Mouse (Mus musculus): ENCODE measurements at regions not wholly inside any gene's neighbourhood (a gene's known extent, or its start where the extent isn't known, plus 50 kb on each side); places are given as distances from the start of the nearest gene placed in this dataset.

DNA sequence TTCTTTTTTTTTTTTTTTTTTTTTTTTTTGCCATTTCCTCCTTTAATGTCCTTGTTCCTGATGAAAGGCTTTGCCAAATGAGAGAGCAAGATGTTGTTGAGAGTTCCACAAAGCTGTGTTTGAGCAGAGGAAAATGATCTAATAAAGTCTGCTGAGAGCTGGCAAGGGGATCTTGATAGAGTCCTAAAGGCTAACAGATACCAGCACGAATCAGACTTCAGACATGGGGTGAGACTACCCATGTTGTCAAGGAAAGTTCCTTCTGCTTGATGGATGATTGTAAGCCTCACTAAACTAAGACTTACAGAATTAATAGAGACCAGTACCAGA lies 665.2 kb upstream of the Fam92a start:
- WGBS = 44% methylated on average over 1 of the region's 1 CpGs

DNA sequence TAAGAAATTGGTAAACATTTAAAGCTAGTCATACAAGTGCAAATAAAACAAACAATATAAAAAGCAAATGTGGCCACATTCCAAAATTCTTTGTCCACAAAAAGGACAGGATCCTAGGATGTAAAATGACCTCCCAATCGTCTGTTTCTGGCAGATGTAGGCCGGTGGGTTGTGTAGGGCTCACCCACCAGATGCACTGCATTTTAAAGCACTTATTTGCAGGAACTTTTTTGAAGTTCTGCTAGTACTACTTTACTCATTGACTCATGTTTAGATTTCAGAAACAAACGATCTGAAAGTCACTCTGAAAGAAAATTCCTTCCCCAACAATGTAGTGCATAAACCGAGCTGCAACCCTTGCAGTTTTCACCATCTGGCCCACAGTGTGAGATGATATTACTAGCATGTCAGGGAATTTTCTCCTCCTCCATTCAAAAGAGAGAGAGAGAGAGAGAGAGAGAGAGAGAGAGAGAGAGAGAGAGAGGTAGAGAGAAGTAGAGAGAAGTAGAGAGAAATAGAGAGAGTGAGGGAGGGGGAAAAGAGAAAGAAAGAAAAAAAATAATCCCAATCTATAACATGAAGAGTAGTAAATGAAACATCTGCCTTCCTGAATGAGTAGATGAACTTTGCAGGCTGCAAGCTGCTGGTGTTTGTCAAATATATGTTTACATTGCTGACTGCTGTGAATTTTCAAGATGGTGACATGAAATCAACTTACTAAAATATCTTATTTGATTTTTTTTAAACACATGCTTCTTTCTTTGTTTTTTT lies 664.7 kb upstream of the Fam92a start:
- WGBS = 42% methylated on average over 4 of the region's 4 CpGs
- DNase-seq (ENCODE audit: low read depth, low spot score) = no peak

More for the DNA sequence above, 665.2 kb upstream of the Fam92a start:
- no peak for DNase-seq (ENCODE audit: low read depth, low spot score)

DNA sequence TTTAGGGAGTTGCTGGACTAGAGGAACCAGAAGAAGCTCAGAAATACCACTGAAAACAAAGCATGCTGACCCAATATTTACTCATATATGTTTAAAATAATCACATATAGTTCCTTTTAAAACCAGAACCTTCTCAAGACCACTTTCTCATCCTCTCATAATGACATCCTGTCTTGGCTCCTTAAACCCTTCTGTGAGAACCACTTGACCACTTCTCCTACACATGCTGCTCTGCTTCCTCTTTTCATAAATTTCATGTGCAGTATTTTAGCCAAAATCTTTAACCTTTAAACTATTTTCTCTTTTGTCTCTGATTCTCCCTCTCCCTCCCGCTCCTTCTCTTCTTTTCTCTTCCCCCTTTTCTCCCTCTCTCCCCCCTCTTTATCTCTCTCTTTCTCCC lies 654.6 kb upstream of the Fam92a start:
- 85% methylated on average over 1 of the region's 1 CpGs for WGBS
- no peak for DNase-seq (ENCODE audit: low read depth, low spot score)

DNA sequence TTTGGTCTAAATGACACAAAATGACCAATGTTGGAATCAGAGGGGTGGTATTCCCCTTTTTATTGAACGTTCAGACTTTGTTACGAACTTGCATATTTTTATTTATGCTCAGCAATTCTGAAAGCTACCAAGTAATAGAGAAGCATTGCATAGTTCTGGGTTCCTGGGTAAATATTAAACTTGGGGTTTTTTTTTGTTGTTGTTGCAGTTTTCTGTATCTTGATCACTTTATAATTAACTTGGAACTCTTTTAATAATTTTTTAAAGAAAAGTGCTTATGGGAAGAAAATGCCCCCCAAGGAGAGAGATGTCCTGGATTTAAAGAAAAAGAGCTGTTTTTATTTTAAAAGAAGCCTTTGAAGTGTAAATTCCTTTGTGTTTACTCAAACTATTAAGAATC lies 642.4 kb upstream of the Fam92a start:
- DNase-seq (ENCODE audit: low read depth, low spot score) = no peak
- 87% methylated on average over 2 of the region's 2 CpGs for WGBS

DNA sequence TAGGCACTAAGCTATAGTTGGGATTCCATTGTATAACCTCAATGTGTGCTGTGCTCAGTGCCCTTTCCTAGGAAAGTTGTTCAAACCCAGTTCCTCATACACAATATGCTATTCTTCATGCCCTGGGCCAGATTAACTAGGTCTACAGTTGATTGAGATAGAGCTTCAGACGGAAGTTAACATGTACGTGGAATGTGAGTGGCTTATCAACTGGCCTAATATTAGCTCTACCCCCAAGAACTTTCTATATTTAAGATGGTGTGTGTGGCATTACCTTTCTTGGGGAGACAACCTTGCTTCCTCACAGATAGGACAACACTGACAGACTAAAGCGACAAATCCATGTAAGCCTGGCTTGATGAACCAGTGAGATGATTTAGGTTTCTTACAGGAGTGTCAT lies 629.4 kb upstream of the Fam92a start:
- 91% methylated on average over 3 of the region's 3 CpGs for WGBS
- DNase-seq (ENCODE audit: low read depth, low spot score) = no peak

DNA sequence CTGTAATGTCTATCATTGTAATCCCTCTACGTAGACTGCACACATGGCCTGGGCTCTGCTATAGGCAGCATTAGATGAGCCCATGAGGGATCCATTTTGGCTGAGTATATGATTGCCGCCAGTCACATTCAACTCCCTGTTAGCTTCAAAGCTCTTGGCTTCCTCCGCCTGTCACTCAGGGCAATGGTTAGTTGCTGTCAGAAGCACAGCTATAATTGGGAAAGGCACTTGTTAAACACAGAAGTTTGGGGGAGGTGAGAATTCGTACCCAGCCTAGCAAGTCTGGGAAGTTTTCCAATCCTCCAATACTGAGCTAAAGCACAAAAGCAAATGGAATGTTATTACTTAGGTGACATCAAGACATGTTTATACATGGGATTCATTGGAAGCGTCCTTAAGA lies 627.7 kb upstream of the Fam92a start:
- 82% methylated on average over 5 of the region's 5 CpGs for WGBS
- no peak for DNase-seq (ENCODE audit: low read depth, low spot score)

DNA sequence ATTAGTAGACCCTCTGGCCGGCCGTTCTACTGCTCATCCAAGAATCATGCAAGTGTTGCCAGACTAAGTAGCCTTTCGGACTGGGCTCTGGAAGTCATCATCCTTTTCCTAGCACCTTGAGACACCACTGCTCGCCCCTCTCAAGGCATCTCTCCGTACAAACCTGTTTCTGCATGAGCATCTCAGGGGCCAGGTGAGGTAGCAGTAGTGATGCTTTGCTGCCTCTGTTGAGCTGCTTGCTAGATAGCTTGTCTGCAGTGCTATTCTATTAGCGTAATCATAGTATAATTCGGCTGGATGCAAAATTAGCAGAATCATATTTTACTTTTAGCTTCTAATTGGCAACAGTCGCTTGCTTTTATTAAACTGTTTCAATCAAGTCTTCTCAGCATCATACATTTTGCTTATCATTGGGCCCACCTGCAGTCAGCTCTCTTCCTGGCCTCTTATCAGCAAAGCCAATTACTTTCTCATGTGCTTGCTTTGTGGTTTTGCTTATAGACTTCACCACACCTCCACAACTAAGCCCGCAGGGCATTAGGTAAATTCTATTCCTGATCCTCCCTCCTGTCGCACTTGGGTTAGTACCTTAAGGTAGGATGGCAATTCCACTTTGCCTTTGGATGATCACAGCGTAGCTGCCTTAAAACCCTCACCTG lies 621.1 kb upstream of the Fam92a start:
- WGBS = 78% methylated on average over 11 of the region's 11 CpGs
- no peak for DNase-seq (ENCODE audit: low read depth, low spot score)

DNA sequence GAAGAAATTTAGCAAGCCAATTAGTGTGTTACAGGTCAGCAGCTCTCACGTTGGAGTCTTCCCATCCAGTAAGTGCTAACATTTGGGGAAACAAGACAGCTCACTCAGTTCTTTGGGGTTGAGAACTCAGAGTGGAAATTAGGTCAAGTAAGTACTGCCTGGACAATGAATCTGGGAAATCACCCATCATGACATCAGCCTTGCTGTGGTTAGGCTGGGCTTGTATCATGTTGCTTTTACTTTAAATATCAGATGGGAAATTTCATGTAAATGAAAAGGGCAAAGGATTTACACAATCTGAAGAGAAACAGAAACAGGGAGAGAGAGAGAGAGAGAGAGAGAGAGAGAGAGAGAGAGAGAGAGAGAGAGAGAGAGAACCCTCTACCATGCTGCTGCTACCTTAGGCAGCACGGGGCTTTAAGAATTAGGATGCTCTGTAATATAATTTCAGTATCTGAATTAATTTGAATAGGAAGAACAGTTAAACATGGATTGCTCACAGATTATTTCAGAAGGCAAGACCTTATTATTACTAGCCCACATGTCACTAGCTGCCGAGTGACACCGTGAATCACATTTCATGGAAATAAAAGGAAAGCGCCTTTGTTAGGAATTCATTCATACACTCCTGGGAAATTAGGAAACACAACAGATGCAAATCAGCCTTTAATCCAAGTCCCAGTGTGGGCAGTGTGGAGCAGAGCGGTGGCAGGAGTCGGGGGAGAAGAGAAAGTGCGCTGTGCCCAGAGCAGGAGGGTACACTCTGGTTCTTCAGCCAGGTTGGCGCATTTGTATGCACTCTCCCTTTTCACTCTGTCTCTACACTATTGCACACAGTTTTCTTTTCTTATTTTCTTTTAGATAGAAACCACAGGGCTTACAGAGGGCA lies 620.2 kb upstream of the Fam92a start:
- 84% methylated on average over 9 of the region's 9 CpGs for WGBS
- no peak for DNase-seq (ENCODE audit: low read depth, low spot score)

DNA sequence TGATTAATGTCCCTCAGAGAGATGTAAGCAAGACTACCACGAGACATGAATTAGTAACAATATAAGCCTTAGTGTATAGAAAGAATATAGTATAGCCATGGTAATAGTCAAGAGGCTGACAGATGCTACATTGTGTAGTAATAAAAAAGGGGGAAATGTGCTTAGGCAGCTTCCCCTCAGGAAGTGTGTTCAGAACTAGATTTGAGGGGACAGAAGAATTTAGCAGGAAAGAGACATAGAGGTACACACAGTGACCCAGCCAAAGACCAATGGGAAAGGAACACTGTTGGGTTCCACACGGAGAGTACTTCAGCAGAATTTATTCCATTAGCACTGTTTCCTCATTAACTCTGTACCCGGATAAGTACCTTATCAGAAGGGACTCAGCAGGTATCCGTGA lies 614.0 kb upstream of the Fam92a start:
- WGBS = 66% methylated on average over 4 of the region's 4 CpGs
- no peak for DNase-seq (ENCODE audit: low read depth, low spot score)

DNA sequence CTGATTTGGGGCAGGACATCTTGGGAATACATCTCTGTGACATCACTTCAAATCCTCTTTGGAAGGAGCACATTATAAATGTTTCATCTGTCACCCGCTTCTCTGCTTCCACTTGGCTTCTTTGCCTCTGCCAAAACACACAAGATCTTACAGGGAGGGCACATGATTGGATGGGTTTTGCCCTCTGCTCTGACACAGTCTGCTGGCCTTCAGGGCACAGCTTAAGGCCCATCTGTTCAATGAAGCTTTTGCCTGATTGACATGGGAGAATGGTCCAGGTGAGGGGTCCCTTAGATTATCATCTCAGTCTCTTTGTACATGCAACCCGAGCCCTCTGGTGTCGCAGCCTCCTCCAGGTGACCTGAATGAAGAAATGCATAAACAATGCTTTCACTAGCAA lies 612.7 kb upstream of the Fam92a start:
- no peak for DNase-seq (ENCODE audit: low read depth, low spot score)
- WGBS = 83% methylated on average over 3 of the region's 3 CpGs

DNA sequence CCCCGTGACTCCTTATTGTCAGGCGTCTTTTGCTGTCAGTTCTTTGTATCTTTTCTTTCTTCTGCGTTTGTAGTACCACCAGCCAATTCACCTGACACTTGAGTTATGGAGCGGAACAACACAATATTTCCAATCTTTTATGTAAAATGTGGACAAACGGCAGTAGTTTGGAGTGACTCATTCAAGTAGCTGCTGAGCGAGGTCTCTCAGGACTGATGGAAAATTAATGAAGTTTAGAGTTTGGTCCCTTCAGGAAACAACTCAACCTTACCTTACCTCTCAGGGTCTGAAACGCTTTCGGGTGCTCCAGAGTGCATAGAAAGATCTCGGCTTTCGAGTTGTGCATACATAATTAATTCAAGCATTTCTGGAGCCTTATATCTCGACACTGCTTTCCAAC lies 612.3 kb upstream of the Fam92a start:
- DNase-seq (ENCODE audit: low read depth, low spot score) = no peak
- WGBS = 90% methylated on average over 11 of the region's 11 CpGs

DNA sequence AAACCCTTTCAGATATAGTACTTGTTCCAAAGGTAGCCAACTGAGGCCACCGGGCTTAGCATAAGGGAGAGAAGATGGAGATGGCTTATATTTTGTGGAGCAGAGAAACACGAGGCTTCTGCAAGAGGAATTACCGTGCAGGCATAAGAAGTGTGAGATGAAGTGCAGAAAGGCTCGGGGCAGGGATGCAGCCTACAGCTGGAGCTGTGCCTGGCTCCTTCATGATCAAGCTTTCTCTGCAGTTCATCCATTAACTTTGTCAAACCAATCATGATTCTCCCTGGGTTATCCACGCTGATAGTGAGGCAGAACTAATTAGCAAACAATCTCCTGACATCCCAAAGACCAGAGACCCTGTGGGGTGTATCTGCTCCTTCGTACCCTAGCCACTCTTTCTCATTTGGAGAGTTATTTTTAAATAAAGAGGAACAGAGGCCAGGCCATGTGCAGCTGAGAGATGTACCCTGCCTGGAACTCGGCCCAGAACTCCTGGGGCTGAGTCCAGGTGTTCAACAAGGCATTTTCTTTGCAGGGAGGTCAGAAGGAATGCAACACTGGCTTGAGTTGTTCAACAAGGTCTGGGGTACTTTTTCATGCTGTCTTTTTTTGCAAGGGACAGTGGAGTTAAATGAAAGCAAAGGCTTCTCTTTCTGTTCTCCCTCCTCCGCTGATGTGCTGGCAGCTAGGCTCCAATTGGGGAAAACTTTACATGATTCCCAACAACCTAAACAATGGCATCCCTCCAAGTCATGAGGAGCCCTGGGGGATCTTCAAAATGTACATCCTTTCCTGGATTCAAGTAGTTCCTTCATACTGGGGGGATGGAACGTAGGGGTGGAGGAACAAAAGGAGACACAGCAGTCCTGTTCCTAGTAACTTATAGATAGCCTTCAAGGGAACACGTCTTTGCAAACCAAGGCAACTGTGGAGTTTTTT lies 610.4 kb upstream of the Fam92a start:
- no peak for DNase-seq (ENCODE audit: low read depth, low spot score)
- 62% methylated on average over 10 of the region's 10 CpGs for WGBS

DNA sequence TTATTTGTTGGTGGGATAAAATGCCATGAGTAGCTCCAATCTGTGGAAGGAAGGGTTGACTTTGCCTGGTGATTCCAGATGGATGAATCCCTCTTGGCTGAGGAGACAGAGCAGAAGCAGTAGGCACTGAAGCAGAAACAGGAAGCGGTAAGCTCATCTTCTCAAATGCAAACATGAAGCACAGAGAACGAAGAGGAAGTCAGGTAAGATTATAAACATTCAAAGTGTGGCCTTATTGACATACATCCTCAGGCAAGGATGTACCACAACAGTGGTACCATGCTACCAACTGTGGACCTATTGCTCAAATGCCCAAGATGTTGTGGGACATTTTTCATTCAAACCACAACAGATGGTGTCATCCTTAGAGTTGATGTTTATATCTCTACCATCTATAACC lies 608.4 kb upstream of the Fam92a start:
- DNase-seq (ENCODE audit: low read depth, low spot score) = no peak
- 80% methylated on average over 2 of the region's 2 CpGs for WGBS

DNA sequence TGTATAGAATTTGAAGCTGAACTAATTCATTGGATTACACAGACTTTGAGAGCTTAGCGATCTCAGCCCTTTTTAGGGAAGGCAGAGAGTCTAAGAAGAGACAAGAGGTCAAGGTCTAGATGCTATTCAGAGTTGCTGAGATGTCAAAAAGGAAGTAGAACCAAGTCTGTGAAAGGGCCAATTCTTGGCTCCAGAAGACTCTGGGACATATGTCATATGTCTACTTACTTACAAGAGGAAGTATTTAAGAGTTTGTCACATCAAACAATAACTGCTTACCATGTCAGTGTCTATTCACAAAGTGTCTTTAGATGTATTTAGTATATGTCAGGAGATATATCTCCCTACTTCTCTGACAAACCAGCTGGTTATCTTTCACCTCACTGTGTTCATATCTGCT lies 607.4 kb upstream of the Fam92a start:
- WGBS = 71% methylated on average over 1 of the region's 1 CpGs

DNA sequence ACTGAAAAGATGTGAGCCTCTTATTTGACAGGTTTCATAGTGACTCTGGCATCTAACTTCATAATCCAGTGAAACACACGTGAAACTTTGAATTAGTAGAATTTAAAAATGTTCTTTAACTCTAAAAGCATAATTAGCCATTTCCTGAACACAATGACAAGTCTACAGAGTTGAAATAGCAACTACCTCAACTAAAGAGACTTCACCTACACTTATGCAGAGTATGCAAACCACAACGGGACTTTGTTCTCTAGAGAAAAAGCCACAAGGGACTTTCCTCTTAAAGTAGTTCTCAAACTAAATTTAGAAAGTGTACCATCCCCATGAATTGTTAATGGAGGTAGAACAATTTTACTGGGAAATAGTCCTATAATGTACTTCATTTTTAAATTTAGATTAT lies 606.3 kb upstream of the Fam92a start:
- 67% methylated on average over 2 of the region's 2 CpGs for WGBS
- DNase-seq (ENCODE audit: low read depth, low spot score) = no peak

More for the DNA sequence above, 607.4 kb upstream of the Fam92a start:
- no peak for DNase-seq (ENCODE audit: low read depth, low spot score)

DNA sequence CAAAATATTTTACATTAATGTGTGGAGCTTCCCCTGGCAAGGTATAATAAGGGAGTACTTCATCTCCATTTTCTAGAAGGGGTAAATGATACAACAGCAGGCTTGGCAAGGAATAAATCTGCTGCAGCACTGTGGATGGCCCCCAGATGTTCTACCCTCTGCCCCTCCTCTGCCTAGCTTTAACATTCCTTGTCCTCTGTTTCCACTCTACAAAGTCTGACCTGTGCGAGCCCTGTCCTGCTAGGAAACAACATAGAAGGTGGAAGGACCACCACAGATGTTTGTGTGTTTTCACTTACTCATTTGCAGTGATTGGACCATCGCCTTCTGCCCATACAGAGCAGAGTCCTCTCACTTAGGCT lies 604.4 kb upstream of the Fam92a start:
- DNase-seq (ENCODE audit: low read depth, low spot score) = no peak
- 83% methylated on average over 2 of the region's 2 CpGs for WGBS

DNA sequence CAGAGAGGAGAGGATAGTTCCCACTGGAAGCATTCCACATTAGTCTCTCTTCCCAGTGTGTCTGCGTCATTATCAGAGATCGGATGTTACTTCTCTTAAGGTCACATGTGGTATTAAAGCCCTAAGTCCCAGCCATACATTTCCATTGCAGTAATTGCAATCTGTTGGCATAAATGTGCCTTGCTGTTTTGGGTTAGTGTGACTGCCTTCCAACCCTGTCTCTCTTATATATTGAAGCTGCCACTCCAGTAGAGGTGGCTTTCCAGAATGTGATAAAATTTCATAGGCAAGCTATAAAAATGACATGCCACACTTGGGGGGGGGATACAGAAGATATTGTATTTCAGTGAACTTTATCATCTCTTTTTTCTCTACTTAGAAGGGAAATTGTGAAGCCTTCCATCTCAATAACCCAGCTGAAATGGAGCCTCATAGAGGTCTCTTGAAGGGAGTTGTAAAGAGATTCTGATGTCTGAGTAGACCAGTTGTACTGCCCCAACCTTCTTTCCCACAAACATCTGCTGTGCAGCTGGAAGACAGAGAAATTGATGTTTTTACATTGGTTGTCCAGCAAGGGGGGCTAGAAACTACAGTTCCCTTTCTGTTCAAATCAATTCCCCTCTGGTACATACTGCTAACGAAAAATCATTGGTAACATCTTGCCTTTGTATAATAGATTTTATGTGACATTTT lies 603.9 kb upstream of the Fam92a start:
- 73% methylated on average over 3 of the region's 3 CpGs for WGBS
- DNase-seq (ENCODE audit: low read depth, low spot score) = no peak

DNA sequence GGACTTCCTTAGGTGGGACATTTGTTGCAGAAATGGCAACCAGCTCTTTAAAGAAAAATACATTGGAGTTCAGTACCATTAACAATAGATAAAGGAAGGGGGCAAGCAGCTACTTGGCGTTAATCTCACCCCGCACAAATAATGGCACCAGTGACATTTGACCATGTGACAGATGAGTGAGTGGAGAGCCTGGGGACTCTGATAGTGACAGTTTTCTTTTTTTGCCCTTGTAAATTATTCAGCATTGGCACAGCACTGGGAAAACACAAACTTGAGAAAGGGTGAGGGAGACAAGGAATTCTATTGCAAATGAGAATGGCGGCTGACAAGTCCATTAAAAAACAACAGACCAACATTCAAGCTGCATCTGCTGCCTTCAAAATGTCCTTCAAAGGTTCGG lies 603.3 kb upstream of the Fam92a start:
- WGBS = 85% methylated on average over 4 of the region's 4 CpGs
- no peak for DNase-seq (ENCODE audit: low read depth, low spot score)

DNA sequence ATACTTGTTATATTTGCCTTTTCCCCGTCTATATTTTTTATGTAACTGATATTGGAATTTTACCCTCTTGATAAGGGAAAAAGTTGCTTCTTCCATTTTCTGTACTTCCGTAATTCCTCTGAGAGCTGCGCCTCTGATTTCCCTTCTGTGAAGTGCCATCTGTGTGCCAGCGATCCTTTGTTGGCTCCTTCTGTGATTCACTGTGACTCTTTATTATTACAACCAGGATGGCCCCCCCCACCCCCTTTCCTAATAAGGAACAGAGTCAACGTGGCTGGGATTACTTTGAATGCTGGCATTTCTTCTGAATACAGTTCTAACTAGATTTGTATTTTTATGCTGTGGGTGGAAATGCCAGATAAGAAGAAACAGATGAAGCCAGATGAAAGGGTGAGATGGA lies 602.9 kb upstream of the Fam92a start:
- WGBS = 70% methylated on average over 5 of the region's 5 CpGs

More for the DNA sequence above, 602.9 kb upstream of the Fam92a start:
- DNase-seq (ENCODE audit: low read depth, low spot score) = no peak

Measured in large intestine, adult 2 months (tissue).